Mouse (Mus musculus) right cerebral cortex, postnatal 14 days (tissue): ENCODE measurements around the gene Hkdc1.
A peak's percentile ranks its signal among the peaks of the same experiment; 100 is the strongest.

Source experiments
- DNase-seq: peaks from one replicate; pipeline ENCODE4 v3.0.0; 2022

Gene Hkdc1

DNA sequence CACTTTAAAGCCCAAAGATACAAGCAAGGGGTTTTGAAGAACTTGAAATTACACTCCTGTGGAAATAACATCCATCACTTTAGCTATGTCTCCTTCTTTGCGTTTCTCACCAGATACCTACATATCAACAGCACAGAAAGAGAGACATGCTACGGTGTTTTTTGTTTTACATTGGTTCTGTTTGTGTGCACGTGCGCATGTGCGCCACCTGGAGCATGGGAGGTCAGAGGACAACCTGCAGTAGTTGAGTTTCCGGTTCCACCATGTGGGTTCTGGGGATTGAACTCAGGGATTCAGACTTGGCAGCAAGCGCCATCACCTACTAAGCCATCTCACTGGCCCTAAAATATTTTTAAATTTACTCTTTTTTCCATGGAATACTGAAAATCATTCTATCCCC is 63.5 kb downstream of the Hkdc1 start:
- DNase-seq: no peak

DNA sequence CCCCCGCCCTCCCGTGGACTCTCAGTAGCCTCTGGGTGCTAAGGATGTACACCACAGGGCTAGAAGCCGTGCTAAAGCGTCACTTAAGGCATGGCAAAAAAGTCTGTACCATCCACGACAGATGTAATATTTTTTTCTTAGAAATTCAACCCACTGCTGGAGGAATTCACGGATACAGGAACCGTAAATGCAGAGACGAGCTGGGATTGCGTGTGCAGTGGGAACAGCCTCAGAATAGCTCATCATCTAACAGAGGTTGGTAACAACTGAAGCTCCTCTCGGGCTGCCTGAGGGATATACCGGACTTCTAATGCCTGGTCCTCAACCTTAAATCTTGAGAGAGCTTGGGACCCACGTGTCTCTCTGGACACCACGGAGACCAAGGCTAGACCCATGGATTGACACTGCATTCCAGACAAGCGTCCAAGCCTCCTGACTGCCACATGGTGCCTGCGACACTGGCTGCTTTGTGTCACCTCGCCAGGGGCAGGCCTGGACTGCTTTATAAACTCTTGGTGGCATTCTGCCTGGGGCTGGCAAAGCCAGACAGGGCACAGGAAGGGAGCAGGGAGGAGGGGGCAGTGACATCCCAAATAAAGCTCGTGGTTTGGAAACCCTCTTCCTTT is 66.1 kb downstream of the Hkdc1 start:
- peak; percentile 48 for DNase-seq

DNA sequence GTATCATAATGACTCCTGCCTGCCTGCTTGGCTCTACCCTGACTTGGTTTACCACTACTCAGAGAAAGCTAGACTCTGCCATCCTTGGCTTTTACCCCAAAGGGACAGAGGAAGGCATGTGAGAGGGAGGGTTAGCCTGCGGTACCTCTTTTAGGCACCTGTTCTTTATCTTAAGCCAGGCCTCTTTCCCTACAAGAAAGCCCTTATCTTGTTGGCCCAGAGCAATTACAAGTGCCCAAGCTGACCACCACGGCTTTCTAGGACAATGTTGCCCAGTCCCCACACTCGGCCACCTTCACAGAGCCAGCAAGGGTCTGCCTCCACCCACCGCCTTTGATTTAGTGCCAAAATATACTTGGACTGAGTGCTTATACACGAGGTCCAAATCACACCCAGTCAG is 77.1 kb downstream of the Hkdc1 start:
- no peak for DNase-seq

DNA sequence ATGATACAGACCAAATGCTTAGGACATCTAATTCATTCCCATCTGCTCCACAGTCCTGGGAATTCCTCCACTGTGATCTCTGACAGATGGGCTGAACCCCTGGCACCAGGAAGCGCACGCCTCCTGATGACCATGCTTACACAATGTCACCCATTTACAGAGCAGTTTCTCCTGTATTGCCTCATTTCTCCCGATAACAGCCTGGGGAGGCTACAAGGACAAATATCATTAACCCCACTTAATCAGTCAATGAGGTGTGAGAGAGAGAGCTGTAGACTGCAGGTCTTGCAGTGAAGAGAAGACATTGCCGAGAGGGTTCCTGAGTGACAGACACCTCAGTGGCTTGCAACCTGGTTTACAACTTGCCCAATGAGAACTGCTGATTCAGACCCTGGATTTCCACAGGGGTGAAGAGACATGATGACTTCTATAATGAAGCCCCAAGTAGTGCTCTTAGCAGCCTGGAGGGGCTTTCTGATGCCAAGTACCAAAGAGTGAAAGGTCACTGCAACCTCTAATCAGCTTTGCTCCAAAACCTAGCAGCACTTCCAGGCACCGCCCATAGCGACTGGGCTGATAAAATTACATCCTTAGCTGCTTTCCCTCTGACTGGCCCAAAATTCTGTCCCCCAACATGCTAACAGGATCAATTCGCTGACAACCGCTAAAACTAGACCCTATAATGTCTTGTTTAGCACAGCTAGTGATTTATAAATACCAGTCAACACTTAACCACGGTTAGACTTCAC is 78.1 kb downstream of the Hkdc1 start:
- DNase-seq: no peak

DNA sequence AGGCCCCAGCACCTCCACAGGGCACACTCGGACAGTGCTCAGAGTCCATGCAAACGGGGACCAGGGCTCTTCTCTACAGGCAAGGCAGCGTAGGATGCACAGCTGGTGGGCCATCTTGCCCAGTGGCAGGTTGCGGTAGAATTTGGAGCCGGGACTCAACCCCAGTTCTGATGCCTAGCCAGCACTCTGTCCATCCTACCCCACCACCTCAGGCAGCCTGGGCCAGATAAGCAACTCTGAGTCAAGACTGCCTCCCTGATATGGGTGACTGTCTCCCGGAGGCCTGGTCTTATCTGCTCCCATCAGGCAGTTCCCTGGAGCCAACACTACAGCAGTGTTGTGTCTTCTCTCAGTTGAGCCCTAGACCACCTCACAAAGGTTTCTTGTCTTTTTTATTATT is 79.8 kb downstream of the Hkdc1 start:
- DNase-seq: no peak

DNA sequence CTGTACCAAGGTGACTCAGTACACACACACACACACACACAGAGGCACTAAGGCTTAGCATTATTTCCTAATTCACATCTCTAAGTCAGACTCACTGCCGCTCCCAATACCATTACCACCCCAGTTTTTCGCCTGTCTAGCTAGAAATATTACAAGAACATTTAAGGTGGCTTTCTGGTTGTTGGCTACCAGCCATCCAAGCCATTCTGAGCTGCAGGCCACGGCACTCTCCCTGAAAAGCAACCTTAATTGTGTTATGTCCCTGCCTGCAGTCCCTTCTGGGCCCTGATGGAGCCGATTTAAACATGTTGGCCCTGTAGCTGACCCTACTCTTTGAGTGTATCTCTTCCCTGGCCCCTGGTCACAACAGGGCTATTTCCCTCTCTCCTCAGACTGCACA is 80.3 kb downstream of the Hkdc1 start:
- no peak for DNase-seq

DNA sequence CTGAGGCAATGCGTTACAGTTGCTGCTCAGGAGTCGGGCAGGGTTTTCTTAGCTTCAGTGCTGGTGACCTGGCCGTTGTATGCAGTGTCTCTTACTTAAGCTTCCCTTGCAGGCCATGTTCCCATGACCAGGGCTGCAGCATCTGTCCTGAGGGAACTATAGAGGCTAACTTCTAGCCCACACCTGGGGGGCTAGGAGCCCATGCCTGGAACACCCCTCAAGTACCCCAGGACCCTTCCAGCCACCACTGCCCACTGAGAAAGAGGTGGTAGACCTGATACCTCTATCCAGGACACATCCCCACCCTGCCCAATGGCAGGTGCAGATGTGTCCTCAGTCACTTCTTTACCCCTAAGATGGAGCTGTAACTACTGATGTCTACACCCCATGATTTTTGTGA is 81.3 kb downstream of the Hkdc1 start:
- DNase-seq: no peak

DNA sequence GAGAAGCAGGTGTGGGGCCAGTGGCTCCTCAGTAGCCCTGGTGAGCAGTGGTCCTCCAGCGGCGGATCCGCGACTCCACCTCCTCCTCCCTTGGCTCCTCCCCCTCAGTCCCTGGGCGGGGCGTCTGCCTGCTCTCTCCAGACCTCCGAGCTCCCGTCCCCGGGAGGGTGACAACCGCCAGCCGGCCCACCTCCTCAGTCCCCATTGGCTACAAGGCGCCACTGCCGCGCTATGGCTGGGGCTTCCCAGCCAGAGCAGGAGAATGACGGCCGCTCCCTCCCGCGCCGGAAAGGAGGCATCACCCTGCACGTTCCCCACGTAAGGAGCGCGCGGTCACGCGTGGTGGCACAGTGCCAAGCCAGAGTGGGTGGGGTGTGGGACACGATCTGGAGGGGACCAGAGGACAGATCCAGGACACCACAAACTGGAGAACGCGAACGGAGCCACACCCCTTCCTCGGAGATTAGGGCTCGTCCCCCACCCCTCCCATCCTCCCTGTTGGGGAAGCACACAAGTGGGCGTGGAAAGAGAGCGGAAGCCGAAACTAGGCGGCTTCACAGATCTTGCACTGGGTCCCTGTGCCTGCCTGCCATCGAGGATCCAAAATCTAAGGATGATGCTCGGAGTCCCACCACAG is 82.1 kb downstream of the Hkdc1 start:
- DNase-seq: peak; percentile 96

DNA sequence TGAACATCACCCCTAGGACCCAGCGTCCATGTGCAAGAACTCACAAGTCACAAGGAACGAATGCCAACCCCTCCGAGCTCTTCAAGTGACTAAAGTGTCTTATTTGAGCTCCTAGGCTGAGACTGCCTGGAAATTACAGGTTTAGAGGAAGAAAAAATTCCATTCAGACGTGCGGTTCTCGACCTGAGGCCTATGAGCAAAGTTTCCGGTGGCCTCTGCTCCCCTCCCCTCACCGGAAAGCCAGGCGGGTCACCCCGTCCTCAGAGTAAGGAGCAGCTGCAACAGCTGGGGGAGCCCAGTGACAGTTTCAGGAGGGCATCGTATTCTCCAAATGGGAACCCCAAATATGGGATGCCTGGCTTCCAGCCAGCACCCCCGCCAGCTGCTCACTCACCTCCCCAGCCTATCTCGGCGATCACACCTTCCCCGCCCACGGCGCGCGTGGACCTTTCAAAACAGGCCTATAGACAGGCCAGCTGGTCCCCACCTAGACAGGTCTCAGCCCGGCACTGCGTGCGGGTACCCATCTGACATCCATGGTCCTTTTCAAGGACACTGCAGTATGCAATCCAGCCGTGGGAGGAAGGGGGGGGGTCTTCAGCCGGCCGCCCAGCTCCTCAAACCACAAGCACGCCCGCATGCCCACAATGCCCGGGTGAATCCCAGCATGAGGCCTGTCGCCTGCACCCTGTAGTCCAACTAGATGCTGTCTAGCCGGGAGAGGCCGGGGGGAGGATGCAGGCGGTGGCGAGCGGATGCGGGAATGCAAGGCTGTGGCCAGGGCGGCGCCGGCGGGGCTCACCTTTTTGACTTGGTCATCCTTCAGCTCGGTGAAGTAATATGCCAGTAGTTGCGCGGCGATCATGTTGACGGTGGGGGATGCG is 82.8 kb downstream of the Hkdc1 start:
- peak; percentile 60 for DNase-seq

DNA sequence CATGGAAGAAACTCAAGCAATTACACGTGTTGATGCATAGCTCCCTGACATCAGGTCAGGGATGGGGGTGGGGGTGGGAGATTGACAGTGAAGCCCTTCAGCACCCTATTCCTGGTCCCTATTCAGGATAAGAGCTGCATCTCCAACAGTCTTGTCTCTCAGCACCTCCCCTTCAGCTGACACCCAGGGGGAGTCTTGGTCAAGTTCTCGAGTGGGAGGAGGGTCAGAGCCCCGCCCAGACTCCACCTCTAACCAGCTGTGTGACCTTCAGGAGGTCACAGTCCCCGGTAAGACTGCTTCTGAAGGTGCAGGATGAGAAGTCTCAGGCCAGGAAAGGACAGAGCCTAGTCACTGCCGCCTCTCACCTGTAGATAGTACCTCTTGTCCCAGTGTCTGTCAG is 83.7 kb downstream of the Hkdc1 start:
- no peak for DNase-seq

DNA sequence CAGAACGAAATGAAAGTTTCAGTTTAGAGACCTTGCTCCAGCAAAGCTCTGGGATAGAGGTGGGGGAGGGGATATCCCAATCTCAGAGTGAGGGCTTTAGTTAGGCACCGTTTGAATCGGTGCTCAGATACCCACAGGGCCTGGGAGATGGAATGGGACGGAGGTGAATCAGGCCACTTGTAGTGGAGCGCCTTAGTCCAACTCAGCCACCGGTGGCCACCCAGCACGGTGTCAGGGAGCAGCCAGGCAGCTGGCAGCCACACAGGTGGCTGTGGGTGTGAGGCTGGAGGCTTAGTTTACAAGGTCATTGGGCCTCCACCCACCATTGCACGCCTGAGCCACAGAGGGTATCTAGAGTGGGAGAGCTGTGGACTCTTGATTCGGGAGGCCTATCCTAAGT is 84.1 kb downstream of the Hkdc1 start:
- DNase-seq: no peak

DNA sequence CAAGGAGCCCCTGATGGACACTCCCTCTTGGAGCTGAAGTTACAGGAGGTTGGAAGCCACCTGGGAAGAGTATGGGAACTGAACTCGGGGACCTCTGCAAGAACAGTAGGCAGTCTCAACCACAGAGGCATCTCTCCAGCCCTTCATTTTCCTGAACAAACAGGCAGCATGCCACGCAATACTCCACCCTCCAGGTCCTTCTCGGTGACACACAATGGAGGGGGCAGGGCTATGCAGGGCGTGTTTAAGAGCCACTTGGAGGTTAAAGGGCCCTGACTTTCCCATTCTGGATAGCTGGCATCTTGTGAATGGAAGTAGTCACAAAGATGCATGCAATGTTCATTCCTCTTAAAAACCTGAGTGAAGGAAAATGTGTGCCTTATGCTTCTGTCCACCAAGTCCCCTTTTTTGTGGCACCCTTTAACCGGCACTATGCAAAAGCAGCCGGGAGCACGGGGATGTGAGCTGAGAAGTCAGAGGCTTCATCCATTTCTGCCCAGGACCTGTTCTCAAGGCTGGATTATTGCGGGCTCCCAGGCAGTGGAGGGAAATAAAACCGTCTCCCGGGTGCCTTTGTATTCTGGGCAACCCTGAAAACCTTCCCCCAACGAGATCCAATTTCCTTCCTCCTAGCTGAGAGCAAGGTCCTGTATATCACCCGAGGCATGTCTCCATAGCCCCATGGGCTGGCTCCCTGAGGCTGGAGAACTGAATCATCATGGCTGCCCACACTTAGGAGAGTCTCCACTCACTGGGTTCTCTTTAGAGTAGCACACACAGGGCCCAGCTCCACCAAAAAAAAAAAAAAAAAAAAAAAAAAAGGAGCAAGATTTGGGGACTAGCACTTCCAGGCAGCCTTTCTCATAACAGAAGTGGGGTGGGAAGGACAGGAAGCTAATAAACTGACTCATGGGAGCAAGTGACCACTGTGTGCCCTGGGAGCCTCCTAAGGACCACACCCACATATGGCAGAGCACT is 85.4 kb downstream of the Hkdc1 start:
- DNase-seq: no peak

DNA sequence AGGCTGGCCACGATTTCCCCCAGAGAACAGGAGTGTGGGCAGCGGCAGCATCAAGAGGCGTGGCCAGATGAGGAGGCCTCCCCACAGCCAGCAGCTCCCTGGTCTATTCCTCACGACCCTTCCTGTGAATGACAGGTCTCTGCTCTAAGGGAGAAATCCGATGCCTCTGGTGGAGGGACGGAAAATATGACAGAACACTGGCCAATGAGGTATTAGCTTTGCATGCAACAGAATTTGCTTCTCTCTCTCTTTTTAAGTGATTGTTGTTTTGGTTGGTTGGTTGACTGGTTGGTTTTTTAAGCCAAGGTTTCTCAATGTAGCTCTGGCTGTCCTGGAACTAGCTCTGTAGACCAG is 86.9 kb downstream of the Hkdc1 start:
- DNase-seq: no peak

DNA sequence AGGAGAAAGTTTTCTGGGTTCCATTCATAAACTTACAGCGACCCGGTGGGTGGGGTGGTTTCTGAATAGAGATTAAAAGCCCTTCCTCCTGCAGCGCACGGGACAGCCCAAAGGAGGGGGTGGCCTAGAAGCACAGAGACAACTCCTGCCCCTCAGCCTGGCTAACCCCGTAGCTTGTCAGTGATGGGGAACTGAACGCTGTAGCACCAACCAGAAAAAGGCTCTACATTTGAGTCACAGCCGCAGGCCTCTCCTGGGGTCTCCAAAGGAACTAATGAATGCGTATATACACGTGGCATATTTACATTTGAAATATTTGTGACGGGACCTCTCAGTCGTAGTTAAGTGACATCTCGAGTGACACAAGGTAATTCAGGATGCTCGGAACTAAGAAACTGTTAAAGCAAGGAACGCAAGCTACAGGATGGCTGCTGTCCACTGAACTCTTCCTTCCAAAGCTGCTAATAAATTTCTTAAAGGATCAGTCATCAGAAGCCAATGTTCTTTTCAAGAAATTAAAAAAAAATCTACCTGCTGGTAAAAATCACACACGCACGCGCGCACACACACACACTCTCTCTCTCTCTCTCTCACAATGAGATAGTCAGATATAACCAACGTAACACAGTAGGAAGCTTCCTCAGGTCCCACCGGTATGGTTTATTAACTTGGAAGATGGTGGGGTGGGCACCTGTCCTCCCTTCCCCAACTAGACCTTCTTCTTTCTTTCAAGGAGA is 87.4 kb downstream of the Hkdc1 start:
- DNase-seq: no peak

DNA sequence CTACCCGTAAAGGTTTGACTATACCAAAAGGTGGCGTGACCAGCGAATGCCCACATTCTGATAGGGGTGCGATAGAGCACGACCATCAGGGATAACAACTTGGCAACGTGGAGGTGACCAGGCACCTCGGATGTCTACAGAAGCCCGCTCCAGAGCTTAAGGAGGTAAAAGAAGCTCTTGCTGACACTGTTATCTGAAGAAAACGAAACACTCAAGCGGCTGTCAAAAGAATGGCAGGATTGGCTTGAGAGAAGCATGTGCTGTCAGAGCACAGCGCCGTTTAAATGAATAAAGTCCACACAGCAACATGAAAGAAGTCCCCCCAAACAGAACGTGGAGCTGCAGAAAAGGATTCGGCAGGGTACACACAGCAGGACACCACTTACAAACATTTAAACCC is 89.0 kb downstream of the Hkdc1 start:
- no peak for DNase-seq
